Mouse (Mus musculus) olfactory bulb, adult 2 months (tissue): ENCODE measurements around the gene Gnl1.

Source experiments
- CTCF ChIP-seq: fragments of 200-500 bp; IDR thresholded peaks from 2 replicates; pipeline ENCODE4 v1.5.1; 2012; ENCODE audit warnings: low read depth, mild to moderate bottlenecking, low read length, moderate library complexity; ENCODE audit not compliant: insufficient read depth
- POLR2A ChIP-seq: fragments of 200-500 bp; IDR thresholded peaks from 2 replicates; pipeline ENCODE4 v1.6.1; 2012; ENCODE audit warnings: mild to moderate bottlenecking, low read depth, low read length, moderate library complexity; ENCODE audit not compliant: insufficient read depth

GRCm38 (mm10) chr17:36019519-36019918 is 39.9 kb downstream of the Gnl1 start:
- TF ChIP-seq CTCF (no peak), POLR2A (no peak)
